Comparison of ENCODE assay signal across 32 mouse cellular contexts in the genomic region with DNA sequence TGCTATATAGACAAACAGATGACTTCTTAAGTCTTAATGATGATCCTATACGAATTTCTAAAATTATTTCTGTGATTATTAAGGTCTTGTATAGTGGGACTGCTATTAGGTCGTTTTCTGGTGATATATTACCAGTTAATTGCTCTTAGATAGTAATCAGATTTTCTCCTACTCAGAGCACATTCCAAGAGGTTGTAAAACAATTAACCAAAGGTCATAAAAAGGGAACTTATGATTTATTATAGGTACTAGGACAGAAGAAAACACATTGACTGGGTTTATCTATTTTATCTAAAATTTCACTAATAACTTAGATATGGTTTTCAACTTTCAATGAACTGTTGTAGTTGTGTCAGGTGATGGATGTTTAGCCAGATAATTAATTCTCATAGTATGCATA.
"Had no signal": no experiment of that assay in that cellular context is flagged by ENCODE, and none has a peak within 500 bp of the region (broad histone marks: within the 10 kb centered on the region; RNA-seq: fewer than 3 reads in every experiment).

No protein-coding gene starts in this region.

- H3K4me2 ChIP-seq: heart, embryonic 11.5 days; heart, embryonic 12.5 days; heart, embryonic 13.5 days; heart, embryonic 15.5 days; hindbrain, embryonic 12.5 days; hindbrain, embryonic 13.5 days; hindbrain, embryonic 14.5 days; hindbrain, embryonic 15.5 days; kidney, embryonic 15.5 days had no signal

- H3K27me3 ChIP-seq: heart, embryonic 12.5 days; heart, embryonic 13.5 days; heart, embryonic 15.5 days; hindbrain, embryonic 12.5 days; hindbrain, embryonic 13.5 days; hindbrain, embryonic 15.5 days; kidney, embryonic 15.5 days had no signal

- H3K9ac ChIP-seq: heart, embryonic 12.5 days; heart, embryonic 13.5 days; heart, embryonic 15.5 days; hindbrain, embryonic 12.5 days; hindbrain, embryonic 13.5 days; hindbrain, embryonic 14.5 days; hindbrain, embryonic 15.5 days; kidney, embryonic 15.5 days had no signal

- H3K36me3 ChIP-seq: heart, embryonic 10.5 days; heart, embryonic 12.5 days; heart, embryonic 13.5 days; heart, embryonic 15.5 days; hindbrain, embryonic 10.5 days; hindbrain, embryonic 12.5 days; hindbrain, embryonic 13.5 days; hindbrain, embryonic 15.5 days; kidney, embryonic 15.5 days had no signal

- H3K4me3 ChIP-seq: heart, embryonic 10.5 days; heart, embryonic 12.5 days; heart, embryonic 13.5 days; heart, embryonic 15.5 days; hindbrain, embryonic 10.5 days; hindbrain, embryonic 12.5 days; hindbrain, embryonic 13.5 days; hindbrain, embryonic 15.5 days; kidney, embryonic 15.5 days; layer of hippocampus, adult 2 months; left cerebral cortex, adult 2 months had no signal

- H3K4me1 ChIP-seq: heart, embryonic 10.5 days; heart, embryonic 12.5 days; heart, embryonic 13.5 days; heart, embryonic 15.5 days; hindbrain, embryonic 10.5 days; hindbrain, embryonic 12.5 days; hindbrain, embryonic 13.5 days; hindbrain, embryonic 15.5 days; kidney, embryonic 15.5 days had no signal

- H3K27ac ChIP-seq: heart, embryonic 10.5 days; heart, embryonic 13.5 days; heart, embryonic 15.5 days; hindbrain, embryonic 10.5 days; hindbrain, embryonic 12.5 days; hindbrain, embryonic 13.5 days; hindbrain, embryonic 14.5 days; hindbrain, embryonic 15.5 days; hindbrain, postnatal 0 days; kidney, embryonic 15.5 days; layer of hippocampus, adult 2 months; left cerebral cortex, adult 2 months had no signal

- DNase-seq: heart, postnatal 10 days; heart, postnatal 14 days; heart, postnatal 36 days; heart, postnatal 4 days; kidney, adult 11 months; kidney, adult 18-20 months; kidney, adult 2 months; kidney, adult 8-10 months; kidney, adult 9 months; kidney, postnatal 10 days; kidney, postnatal 14 days; kidney, postnatal 25 days; kidney, postnatal 36 days; kidney, postnatal 4 days; layer of hippocampus, adult 9-11 months; layer of hippocampus, postnatal 36 days had no signal

- H3K9me3 ChIP-seq: heart, embryonic 10.5 days; heart, embryonic 12.5 days; heart, embryonic 13.5 days; heart, embryonic 15.5 days; hindbrain, embryonic 10.5 days; hindbrain, embryonic 12.5 days; hindbrain, embryonic 13.5 days; hindbrain, embryonic 15.5 days; kidney, embryonic 15.5 days had no signal

- ATAC-seq: hindbrain, embryonic 16.5 days; hindbrain, postnatal 0 days; inflammation-experienced regulatory T-cells, adult 6 months had no signal
